Mouse (Mus musculus) CH12.LX (cell line): ENCODE data around the gene Ap5b1. TPM values are rescaled to one million over a fixed set of nuclear protein-coding genes. Genes with fewer than 3 reads are reported as not detected.

Experiments used
- DNase-seq: peaks from one replicate; pipeline ENCODE4 v3.0.0-alpha.2; 2013; ENCODE audit errors: extremely low read depth
- H3K27ac ChIP-seq: 2 replicates; pipeline ENCODE4 v1.5.1; 2012; ENCODE audit warnings: low read depth, mild to moderate bottlenecking, control low read depth, moderate library complexity; ENCODE audit not compliant: insufficient read depth
- H3K27me3 ChIP-seq: replicated peaks from 2 replicates; pipeline ENCODE3; 2012; ENCODE audit warnings: inconsistent platforms
- H3K36me3 ChIP-seq, 2 experiments: replicated peaks in 1 of 2; 2 replicates each; pipeline versions ENCODE3 to v1.6.1; 2012; ENCODE audit warnings: inconsistent platforms in 1 of 2, low read length in 1 of 2, mild to moderate bottlenecking in 1 of 2, mixed read lengths in 1 of 2, moderate library complexity in 1 of 2; ENCODE audit not compliant: control insufficient read depth in 1 of 2, insufficient read depth in 1 of 2
- H3K4me1 ChIP-seq, 2 experiments: 2 replicates each; pipeline ENCODE4 v1.6.1; 2012; ENCODE audit warnings: inconsistent platforms in 1 of 2, moderate library complexity in 1 of 2; ENCODE audit not compliant: insufficient read depth in 2 of 2, control insufficient read depth in 1 of 2
- H3K4me2 ChIP-seq: 2 replicates; pipeline ENCODE4 v1.6.1; 2012; ENCODE audit warnings: low read depth, mild to moderate bottlenecking, control low read depth; ENCODE audit not compliant: poor library complexity, insufficient read depth, severe bottlenecking
- H3K4me3 ChIP-seq, 3 experiments: fragments of 150-350 bp in 1 of 3; sonication (generic) in 1 of 3; replicated peaks in 1 of 3; 2 replicates each; pipeline versions ENCODE3 to v1.5.1; 2011 to 2012; ENCODE audit warnings: low read depth in 2 of 3, low read length in 2 of 3, mild to moderate bottlenecking in 2 of 3, moderate library complexity in 2 of 3, control low read depth in 1 of 3, improper control_type of control experiment in 1 of 3, inconsistent platforms in 1 of 3, mixed read lengths in 1 of 3; ENCODE audit not compliant: poor library complexity in 1 of 3
- H3K79me2 ChIP-seq: replicated peaks from 2 replicates; pipeline ENCODE4 v1.6.1; 2012; ENCODE audit warnings: mild to moderate bottlenecking, moderate library complexity; ENCODE audit not compliant: control insufficient read depth, poor library complexity, insufficient read depth, severe bottlenecking; ENCODE audit errors: extremely low read depth
- H3K9ac ChIP-seq: 2 replicates; pipeline ENCODE4 v1.6.1; 2012; ENCODE audit warnings: low read depth, mild to moderate bottlenecking, control low read depth, moderate library complexity; ENCODE audit not compliant: insufficient read depth
- H3K9me3 ChIP-seq: replicated peaks from 2 replicates; pipeline ENCODE3; 2012; ENCODE audit warnings: low read length, inconsistent platforms, mixed read lengths
- BHLHE40 ChIP-seq: IDR thresholded peaks from 2 replicates; pipeline ENCODE4 v1.6.1; 2011; ENCODE audit warnings: mild to moderate bottlenecking, low read depth, low read length, improper control_type of control experiment
- CTCF ChIP-seq, 2 experiments: IDR thresholded peaks in 1 of 2; conservative IDR thresholded peaks in 1 of 2; 2 replicates each; pipeline ENCODE4 v1.5.1; 2011 to 2012; ENCODE audit warnings: low read depth in 2 of 2, low read length in 2 of 2, improper control_type of control experiment in 1 of 2, inconsistent platforms in 1 of 2, mild to moderate bottlenecking in 1 of 2, moderate library complexity in 1 of 2
- EP300 ChIP-seq: IDR thresholded peaks from 2 replicates; pipeline ENCODE4 v1.6.1; 2011; ENCODE audit warnings: low read length, improper control_type of control experiment
- GABPA ChIP-seq: IDR thresholded peaks from 2 replicates; pipeline ENCODE4 v1.6.1; 2012; ENCODE audit warnings: low read depth, low read length, improper control_type of control experiment, inconsistent platforms; ENCODE audit not compliant: insufficient replicate concordance
- HCFC1 ChIP-seq: IDR thresholded peaks from 2 replicates; pipeline ENCODE4 v1.6.1; 2012; ENCODE audit warnings: low read depth, mild to moderate bottlenecking, inconsistent platforms, low read length, improper control_type of control experiment
- IRF4 ChIP-seq: IDR thresholded peaks from 2 replicates; pipeline ENCODE4 v1.6.1; 2014; ENCODE audit warnings: low read depth, mild to moderate bottlenecking, inconsistent platforms, low read length, improper control_type of control experiment
- JUN ChIP-seq: IDR thresholded peaks from 2 replicates; pipeline ENCODE4 v1.6.1; 2011; ENCODE audit warnings: low read depth, mild to moderate bottlenecking, low read length, improper control_type of control experiment, moderate library complexity; ENCODE audit not compliant: insufficient read depth
- JUND ChIP-seq: conservative IDR thresholded peaks from 2 replicates; pipeline ENCODE4 v1.6.1; 2011; ENCODE audit warnings: low read depth, low read length, improper control_type of control experiment
- MAZ ChIP-seq: IDR thresholded peaks from 2 replicates; pipeline ENCODE4 v1.6.1; 2012; ENCODE audit warnings: low read depth, mild to moderate bottlenecking, inconsistent platforms, low read length, improper control_type of control experiment, moderate library complexity
- MXI1 ChIP-seq: IDR thresholded peaks from 2 replicates; pipeline ENCODE4 v1.6.1; 2011; ENCODE audit warnings: mild to moderate bottlenecking, low read depth, low read length, improper control_type of control experiment
- MYC ChIP-seq: IDR thresholded peaks from 2 replicates; pipeline ENCODE4 v1.6.1; 2011; ENCODE audit warnings: low read depth, mild to moderate bottlenecking, improper control_type of control experiment, low read length
- POLR2AphosphoS2 ChIP-seq: IDR thresholded peaks from 2 replicates; pipeline ENCODE4 v1.6.1; 2011; ENCODE audit warnings: low read depth, low read length, improper control_type of control experiment
- RCOR1 ChIP-seq: conservative IDR thresholded peaks from 2 replicates; pipeline ENCODE4 v1.6.1; 2012; ENCODE audit warnings: low read depth, mild to moderate bottlenecking, inconsistent platforms, low read length, improper control_type of control experiment
- SIN3A ChIP-seq: IDR thresholded peaks from 2 replicates; pipeline ENCODE4 v1.6.1; 2012; ENCODE audit warnings: low read length, improper control_type of control experiment, inconsistent platforms
- SMC3 ChIP-seq: IDR thresholded peaks from 2 replicates; pipeline ENCODE4 v1.6.1; 2011; ENCODE audit warnings: low read depth, low read length, improper control_type of control experiment
- TBP ChIP-seq: conservative IDR thresholded peaks from 2 replicates; pipeline ENCODE4 v1.6.1; 2011; ENCODE audit warnings: low read depth, low read length, improper control_type of control experiment
- TCF12 ChIP-seq: IDR thresholded peaks from 2 replicates; pipeline ENCODE4 v1.6.1; 2014; ENCODE audit warnings: low read depth, mild to moderate bottlenecking, inconsistent platforms, low read length, improper control_type of control experiment
- USF1 ChIP-seq: IDR thresholded peaks from 2 replicates; pipeline ENCODE4 v1.6.1; 2014; ENCODE audit warnings: low read depth, mild to moderate bottlenecking, inconsistent platforms, low read length, improper control_type of control experiment
- ZKSCAN1 ChIP-seq: IDR thresholded peaks from 2 replicates; pipeline ENCODE4 v1.6.1; 2012; ENCODE audit warnings: low read depth, inconsistent platforms, low read length, improper control_type of control experiment, borderline replicate concordance
- ZMIZ1 ChIP-seq: IDR thresholded peaks from 2 replicates; pipeline ENCODE4 v1.6.1; 2012; ENCODE audit warnings: low read depth, mild to moderate bottlenecking, inconsistent platforms, low read length, improper control_type of control experiment
- dilution Hi-C: fragments of 300-500 bp; cut with MboI; formaldehyde crosslinking; loops from 2 replicates; pipeline ENCODE4 v1.14.3; 2020; ENCODE audit warnings: low sequenced_read_pairs; ENCODE audit not compliant: extremely low pct_unique_long_range_greater_than_20kb, extremely low pct_ligation_motif_present
- in situ Hi-C: fragments of 300-500 bp; cut with MboI; formaldehyde crosslinking; loops from 3 replicates; pipeline ENCODE4 v1.14.3; 2019; ENCODE audit warnings: low sequenced_read_pairs, low pct_ligation_motif_present, low pct_unique_long_range_greater_than_20kb, mixed read lengths
- polyA plus RNA-seq: library from polyadenylated mRNA; unstranded; fragments of >175 nt; gene quantifications from 2 replicates; pipeline ENCODE4 v1.2.1, GENCODE M21; 2012; ENCODE audit warnings: low read depth; ENCODE audit not compliant: insufficient read length
- total RNA-seq, 2 experiments: library from RNA; depleted of rRNA; stranded (reverse); fragments of 300-350 nt in 1 of 2; fragments of >200 nt in 1 of 2; gene quantifications; 2 replicates each; pipeline ENCODE4 v1.2.3; 2012 to 2014

Gene Ap5b1
- total and polyA plus RNA-seq, 3 experiments, result 3.6 to 9.6 (median 8.5) TPM

GRCm38 (mm10) chr19:5547471-5548056 lies 20.3 kb upstream of the Ap5b1 start:
- Histone ChIP-seq H3K27ac (no peak overlapping the region), H3K36me3 (no peaks in the 10 kb centered on the region), H3K27me3 (peaks cover 19% of the 10 kb centered on the region), H3K9ac (no peak overlapping the region), H3K9me3 (no peaks in the 10 kb centered on the region), H3K79me2 (no peaks in the 10 kb centered on the region), H3K4me3 (no peak overlapping the region), H3K4me2 (no peak overlapping the region), H3K4me1 (peaks cover 0 to 33% of the 10 kb centered on the region in 2 experiments; a peak in 2 of 4 replicates)
- DNase-seq, result no peak
- no peak for TF ChIP-seq POLR2AphosphoS2
- no peak for TF ChIP-seq TBP
- no peak for TF ChIP-seq JUN
- no peak for TF ChIP-seq CTCF (conservative IDR thresholded peaks at IDR 0.05 in 1 of 2, IDR thresholded peaks at IDR 0.05 in 1 of 2; ENCODE audit: low read depth in 2 of 2, low read length in 2 of 2)
- TF ChIP-seq MAZ, result no peak
- TF ChIP-seq MYC, result no peak
- TF ChIP-seq JUND, result no peak
- no peak for TF ChIP-seq ZKSCAN1
- TF ChIP-seq SMC3, result no peak
- no peak for TF ChIP-seq ZMIZ1
- TF ChIP-seq GABPA, result no peak
- TF ChIP-seq TCF12, result no peak
- no peak for TF ChIP-seq BHLHE40
- dilution Hi-C loops, result no loop called here
- in situ Hi-C loops, result no loop called here

GRCm38 (mm10) chr19:5553802-5554201 lies 14.0 kb upstream of the Ap5b1 start:
- dilution Hi-C loops, result no loop called here
- peaks cover 64% of the 10 kb centered on the region for H3K27me3 ChIP-seq
- DNase-seq, result no peak

More at GRCm38 (mm10) chr19:5553802-5554201, 14.0 kb upstream of the Ap5b1 start:
- Histone ChIP-seq H3K9me3 (no peaks in the 10 kb centered on the region), H3K9ac (no peak overlapping the region), H3K27ac (no peak overlapping the region), H3K4me2 (no peak overlapping the region), H3K79me2 (no peaks in the 10 kb centered on the region), H3K36me3 (no peaks in the 10 kb centered on the region), H3K4me1 (peaks cover 0 to 11% of the 10 kb centered on the region in 2 experiments; a peak in 2 of 4 replicates), H3K4me3 (no peak overlapping the region)
- no peak for TF ChIP-seq MXI1
- TF ChIP-seq SIN3A, result no peak
- TF ChIP-seq IRF4, result no peak
- TF ChIP-seq RCOR1, result no peak
- TF ChIP-seq MYC, result no peak
- TF ChIP-seq SMC3, result no peak
- no peak for TF ChIP-seq USF1
- no peak for TF ChIP-seq EP300
- TF ChIP-seq ZMIZ1, result no peak
- no peak for TF ChIP-seq HCFC1
- in situ Hi-C loops, result no loop called here
